Mouse (Mus musculus) ovary, postnatal 36 days (tissue): ENCODE measurements around the gene Tlr7.
A peak's percentile ranks its signal among the peaks of the same experiment; 100 is the strongest.

ENCODE experiments used
- DNase-seq: peaks from one replicate; pipeline ENCODE4 v3.0.0; 2022; ENCODE audit warnings: low spot score, mixed read lengths

The Tlr7 gene

GRCm38 (mm10) chrX:167276953-167277352, 53.4 kb downstream of the Tlr7 start:
- DNase-seq = peak; percentile 58

DNA sequence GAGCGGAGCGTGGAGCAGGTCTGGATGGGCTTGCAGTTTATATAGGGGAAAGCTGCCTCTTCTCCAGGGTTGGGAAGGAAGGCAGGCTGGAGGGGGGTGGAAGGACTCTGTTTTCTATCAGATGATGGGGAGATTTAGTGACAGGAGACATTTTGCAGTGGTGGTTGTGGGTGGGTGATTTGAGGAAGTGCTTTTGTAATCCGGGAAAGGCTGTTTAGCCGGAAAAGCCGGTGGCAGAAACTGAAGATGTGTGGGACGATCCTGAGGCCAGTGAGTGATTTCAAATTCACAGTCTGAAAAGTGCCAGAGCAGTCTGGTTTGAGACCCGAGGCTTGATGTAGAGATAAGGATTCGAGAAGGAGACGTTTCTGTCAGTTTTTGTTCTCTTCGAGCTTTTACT, 53.8 kb downstream of the Tlr7 start:
- DNase-seq = no peak

- no peak for DNase-seq
These were observed 66.3 kb downstream of the Tlr7 start, which contains the start of gene Tlr8 for GRCm38 (mm10) chrX:167264086-167264485. Gene Tlr8, minus strand, starts transcription at chrX:167264329.

DNA sequence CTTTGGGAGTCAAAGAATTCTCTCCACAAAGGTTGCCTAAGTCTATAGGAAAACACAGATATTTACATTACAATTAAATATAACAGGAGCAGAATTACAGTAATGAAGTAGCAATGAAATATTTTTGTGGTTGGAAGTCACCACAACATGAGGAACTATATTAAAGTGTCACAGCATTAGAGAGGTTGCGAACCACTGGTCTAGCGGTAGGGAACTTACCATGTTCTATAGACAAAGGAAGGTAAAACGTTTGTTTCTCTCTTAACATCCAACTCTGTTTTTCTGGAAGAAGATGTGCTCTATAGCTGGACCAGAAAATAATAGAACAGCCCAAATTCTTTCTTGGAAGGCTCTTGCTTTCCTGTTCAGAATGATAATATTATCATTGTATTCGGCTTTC, 66.8 kb downstream of the Tlr7 start:
- no peak for DNase-seq
